Mouse (Mus musculus) intestine, embryonic 16.5 days (tissue): Measurements from ENCODE around the gene Ntn3. TPM values are rescaled to one million over a fixed set of nuclear protein-coding genes. Genes with fewer than 3 reads are reported as not detected.

Experiments used
- ATAC-seq: fragments of 200-750 bp; cut with Nextera tagmentation; 2 replicates; pipeline ENCODE4 v1.8.0; 2017; ENCODE audit warnings: moderate TSS enrichment, moderate library complexity
- H3K27ac ChIP-seq: fragments of 300-500 bp; sonication (generic); 2 replicates; pipeline ENCODE4 v1.5.1; 2014; ENCODE audit warnings: mild to moderate bottlenecking, low read length
- H3K27me3 ChIP-seq: fragments of 300-500 bp; sonication (generic); replicated peaks from 2 replicates; pipeline ENCODE4 v1.6.1; 2014; ENCODE audit warnings: low read length, control low read depth, mixed read lengths; ENCODE audit not compliant: control insufficient read depth, insufficient read depth
- H3K36me3 ChIP-seq: fragments of 300-500 bp; sonication (generic); 2 replicates; pipeline ENCODE4 v1.6.1; 2014; ENCODE audit warnings: low read length, control low read depth; ENCODE audit not compliant: control insufficient read depth, insufficient read depth
- H3K4me1 ChIP-seq: fragments of 300-500 bp; sonication (generic); 2 replicates; pipeline ENCODE4 v1.6.1; 2014; ENCODE audit warnings: low read length, control low read depth, mixed read lengths; ENCODE audit not compliant: control insufficient read depth, insufficient read depth
- H3K4me2 ChIP-seq: fragments of 300-500 bp; sonication (generic); 2 replicates; pipeline ENCODE4 v1.6.1; 2014; ENCODE audit warnings: low read depth, low read length, control low read depth
- H3K4me3 ChIP-seq: fragments of 300-500 bp; sonication (generic); 2 replicates; pipeline ENCODE4 v1.5.1; 2014; ENCODE audit warnings: mild to moderate bottlenecking, low read length
- H3K9ac ChIP-seq: fragments of 300-500 bp; sonication (generic); 2 replicates; pipeline ENCODE4 v1.6.1; 2014; ENCODE audit warnings: low read depth, low read length
- H3K9me3 ChIP-seq: fragments of 300-500 bp; sonication (generic); 2 replicates; pipeline ENCODE4 v1.6.1; 2016; ENCODE audit warnings: low read length, control low read depth; ENCODE audit not compliant: control insufficient read depth
- WGBS: fragments of 180-500 bp; shearing (Covaris S2); extraction: QIAGEN DNeasy Blood & Tissue Kit; methylation state at CpG from one replicate; pipeline ENCODE4 v1.1.7; 2014; 5-methylcytosine and 5-hydroxymethylcytosine counted together
- polyA plus RNA-seq: library from polyadenylated mRNA; unstranded; fragments of >200 nt; fragmentation: Nextera tagmentation; extraction: Ambion mirVana; gene quantifications from 2 replicates; pipeline ENCODE4 v1.2.1, GENCODE M21; 2015

The Ntn3 gene
- polyA plus RNA-seq, 1 experiment from 2014 or later, result 3.1 TPM

- Histone ChIP-seq H3K27me3 (no peaks in the 10 kb centered on the region), H3K9me3 (no peaks in the 10 kb centered on the region), H3K9ac (peak within 1 kb of the TSS; percentile 82), H3K4me3 (peak within 1 kb of the TSS; percentile 92), H3K36me3 (0 out of 2 replicates have a peak, but pooled peaks cover 6% of the 10 kb centered on the region), H3K27ac (peak within 1 kb of the TSS; percentile 92), H3K4me2 (peak within 1 kb of the TSS; percentile 95), H3K4me1 (peaks cover 19% of the 10 kb centered on the region)
- 1% methylated on average over 47 of the region's 47 CpGs for WGBS
- peak; percentile 86 for ATAC-seq
These were observed 46.0 kb downstream of the Ntn3 start, which contains the start of gene Amdhd2 for GRCm38 (mm10) chr17:24163176-24163962. TSS of gene Amdhd2 (minus strand) at chr17:24163766.

- peak overlapping the region; percentile 95 for H3K4me2 ChIP-seq
- peak overlapping the region; percentile 82 for H3K9ac ChIP-seq
- H3K27ac ChIP-seq, result peak overlapping the region; percentile 92
- H3K4me1 ChIP-seq, result peaks cover 15% of the 10 kb centered on the region
- ATAC-seq, result peak; percentile 23
- H3K4me3 ChIP-seq, result peak overlapping the region; percentile 92
- peaks cover 12% of the 10 kb centered on the region; the same call in 1 of the 2 replicates for H3K36me3 ChIP-seq
- H3K27me3 ChIP-seq, result no peaks in the 10 kb centered on the region
- 19% methylated on average over 17 of the region's 17 CpGs for WGBS
- no peaks in the 10 kb centered on the region for H3K9me3 ChIP-seq
These were observed 46.7 kb downstream of the Ntn3 start for GRCm38 (mm10) chr17:24162584-24163175.

- Histone ChIP-seq H3K4me3 (no peak overlapping the region), H3K9me3 (no peaks in the 10 kb centered on the region), H3K4me1 (peaks cover 10% of the 10 kb centered on the region), H3K27me3 (no peaks in the 10 kb centered on the region), H3K36me3 (peaks cover 7% of the 10 kb centered on the region; the same call in 1 of the 2 replicates), H3K9ac (no peak overlapping the region), H3K4me2 (no peak overlapping the region), H3K27ac (no peak overlapping the region)
- 90% methylated on average over 5 of the region's 5 CpGs for whole genome bisulfite sequencing
- no peak for ATAC-seq
These were observed 47.9 kb downstream of the Ntn3 start for GRCm38 (mm10) chr17:24161466-24161865.

GRCm38 (mm10) chr17:24157526-24157925 is 51.8 kb downstream of the Ntn3 start:
- Histone ChIP-seq H3K4me2 (no peak overlapping the region), H3K9ac (no peak overlapping the region), H3K36me3 (peaks cover 10% of the 10 kb centered on the region; the same call in 1 of the 2 replicates), H3K4me1 (peaks cover 2% of the 10 kb centered on the region; the same call in 1 of the 2 replicates), H3K4me3 (no peak overlapping the region), H3K9me3 (no peaks in the 10 kb centered on the region), H3K27me3 (no peaks in the 10 kb centered on the region), H3K27ac (no peak overlapping the region)
- no peak for ATAC-seq
- WGBS, result 92% methylated on average over 4 of the region's 4 CpGs

- no peak overlapping the region for H3K4me2 ChIP-seq
- no peak overlapping the region for H3K27ac ChIP-seq
- H3K9ac ChIP-seq, result no peak overlapping the region
- no peak overlapping the region for H3K4me3 ChIP-seq
- WGBS, result 92% methylated on average over 6 of the region's 6 CpGs
- ATAC-seq, result no peak
- 0 out of 2 replicates have a peak, but pooled peaks cover 3% of the 10 kb centered on the region for H3K4me1 ChIP-seq
- no peaks in the 10 kb centered on the region for H3K9me3 ChIP-seq
- no peaks in the 10 kb centered on the region for H3K27me3 ChIP-seq
- peaks cover 10% of the 10 kb centered on the region; the same call in 1 of the 2 replicates for H3K36me3 ChIP-seq
These were observed 52.2 kb downstream of the Ntn3 start for GRCm38 (mm10) chr17:24157121-24157520.

GRCm38 (mm10) chr17:24156394-24156793 is 52.9 kb downstream of the Ntn3 start:
- Histone ChIP-seq H3K9ac (no peak overlapping the region), H3K4me2 (no peak overlapping the region), H3K4me1 (peaks cover 8% of the 10 kb centered on the region; the same call in 1 of the 2 replicates), H3K27me3 (no peaks in the 10 kb centered on the region), H3K36me3 (peaks cover 10% of the 10 kb centered on the region; the same call in 1 of the 2 replicates), H3K4me3 (no peak overlapping the region), H3K9me3 (no peaks in the 10 kb centered on the region), H3K27ac (no peak overlapping the region)
- WGBS, result 80% methylated on average over 3 of the region's 3 CpGs
- ATAC-seq, result no peak

GRCm38 (mm10) chr17:24155742-24156141 is 53.6 kb downstream of the Ntn3 start:
- Histone ChIP-seq H3K9me3 (no peaks in the 10 kb centered on the region), H3K27me3 (no peaks in the 10 kb centered on the region), H3K36me3 (peaks cover 10% of the 10 kb centered on the region; the same call in 1 of the 2 replicates), H3K9ac (no peak overlapping the region), H3K4me1 (peaks cover 8% of the 10 kb centered on the region; the same call in 1 of the 2 replicates), H3K4me2 (no peak overlapping the region), H3K4me3 (no peak overlapping the region), H3K27ac (no peak overlapping the region)
- no peak for ATAC-seq
- WGBS, result 91% methylated on average over 9 of the region's 9 CpGs

- Histone ChIP-seq H3K27ac (no peak overlapping the region), H3K4me2 (no peak overlapping the region), H3K4me1 (peaks cover 8% of the 10 kb centered on the region; the same call in 1 of the 2 replicates), H3K36me3 (peaks cover 10% of the 10 kb centered on the region; the same call in 1 of the 2 replicates), H3K27me3 (no peaks in the 10 kb centered on the region), H3K4me3 (no peak overlapping the region), H3K9me3 (no peaks in the 10 kb centered on the region), H3K9ac (no peak overlapping the region)
- WGBS, result 77% methylated on average over 3 of the region's 3 CpGs
- no peak for ATAC-seq
These were observed 54.9 kb downstream of the Ntn3 start for GRCm38 (mm10) chr17:24154463-24154862.
